Mouse (Mus musculus): ENCODE data around the gene Sez6l2.

Gene Sez6l2

GRCm38 (mm10) chr7:127007313-127008024 lies 57.1 kb downstream of the Sez6l2 start:
- no peak for DNase-seq (ENCODE audit: low read depth in 2 of 2, low spot score in 2 of 2)

- no peak for DNase-seq (ENCODE audit: low read depth in 2 of 2, low spot score in 2 of 2)
These were observed 58.1 kb downstream of the Sez6l2 start for GRCm38 (mm10) chr7:127008239-127009019.

- DNase-seq (ENCODE audit: low read depth in 2 of 2, low spot score in 2 of 2): no peak
These were observed 59.1 kb downstream of the Sez6l2 start for GRCm38 (mm10) chr7:127009307-127010085.

GRCm38 (mm10) chr7:127011051-127011450 lies 60.7 kb downstream of the Sez6l2 start:
- DNase-seq (ENCODE audit: low read depth in 2 of 2, low spot score in 2 of 2): no peak

- DNase-seq (ENCODE audit: low read depth in 2 of 2, low spot score in 2 of 2): no peak
These were observed 61.4 kb downstream of the Sez6l2 start for GRCm38 (mm10) chr7:127011717-127012116.

GRCm38 (mm10) chr7:127012374-127012773 lies 62.0 kb downstream of the Sez6l2 start:
- DNase-seq (ENCODE audit: low read depth in 2 of 2, low spot score in 2 of 2): no peak

GRCm38 (mm10) chr7:127012845-127013244 lies 62.5 kb downstream of the Sez6l2 start:
- DNase-seq (ENCODE audit: low read depth in 2 of 2, low spot score in 2 of 2): no peak

GRCm38 (mm10) chr7:127013385-127013784 lies 63.0 kb downstream of the Sez6l2 start:
- no peak for DNase-seq (ENCODE audit: low read depth in 2 of 2, low spot score in 2 of 2)

GRCm38 (mm10) chr7:127014320-127014719 lies 64.0 kb downstream of the Sez6l2 start, which contains the start of gene Mvp:
Mvp (minus strand) TSS chr7:127014621.
- peak; percentile 41 to 64 for DNase-seq (ENCODE audit: low read depth in 2 of 2, low spot score in 2 of 2)

- DNase-seq (ENCODE audit: low read depth in 2 of 2, low spot score in 2 of 2): no peak
These were observed 64.6 kb downstream of the Sez6l2 start for GRCm38 (mm10) chr7:127014993-127015392.

- no peak for DNase-seq (ENCODE audit: low read depth in 2 of 2, low spot score in 2 of 2)
These were observed 65.7 kb downstream of the Sez6l2 start for GRCm38 (mm10) chr7:127016081-127016480.

GRCm38 (mm10) chr7:127016481-127016485 lies 65.9 kb downstream of the Sez6l2 start, which contains the start of gene Pagr1b:
Pagr1b (minus strand) TSS chr7:127016484.
- no peak for DNase-seq (ENCODE audit: low read depth in 2 of 2, low spot score in 2 of 2)

- DNase-seq (ENCODE audit: low read depth in 2 of 2, low spot score in 2 of 2): no peak
These were observed 66.1 kb downstream of the Sez6l2 start for GRCm38 (mm10) chr7:127016486-127016938.

- DNase-seq (ENCODE audit: low read depth in 2 of 2, low spot score in 2 of 2): peak; percentile 92
These were observed 66.9 kb downstream of the Sez6l2 start, which contains the start of gene Pagr1a for GRCm38 (mm10) chr7:127016971-127017949. Pagr1a (minus strand) TSS chr7:127017352.

- no peak for DNase-seq (ENCODE audit: low read depth in 2 of 2, low spot score in 2 of 2)
These were observed 67.6 kb downstream of the Sez6l2 start for GRCm38 (mm10) chr7:127017950-127018345.

GRCm38 (mm10) chr7:127018416-127019305 lies 68.3 kb downstream of the Sez6l2 start:
- DNase-seq (ENCODE audit: low read depth in 2 of 2, low spot score in 2 of 2): no peak

GRCm38 (mm10) chr7:127019306-127019960 lies 69.1 kb downstream of the Sez6l2 start:
- DNase-seq (ENCODE audit: low read depth in 2 of 2, low spot score in 2 of 2): no peak

GRCm38 (mm10) chr7:127020031-127020430 lies 69.7 kb downstream of the Sez6l2 start:
- DNase-seq (ENCODE audit: low read depth in 2 of 2, low spot score in 2 of 2): no peak

Data from CD8-positive naive resting alpha-beta T cell, adult 2 months (primary cell).